Mouse (Mus musculus) heart, embryonic 11.5 days (tissue): ENCODE data around the gene Olfr577. TPM values are rescaled to one million over a fixed set of nuclear protein-coding genes. Genes with fewer than 3 reads are reported as not detected.

ENCODE experiments used
- ATAC-seq: fragments of 200-750 bp; cut with Nextera tagmentation; replicated peaks from 2 replicates; pipeline ENCODE4 v1.8.0; 2017; ENCODE audit warnings: moderate library complexity; ENCODE audit not compliant: insufficient number of reproducible peaks, low FRiP score, low TSS enrichment
- H3K27ac ChIP-seq: fragments of 300-500 bp; sonication (generic); 2 replicates; pipeline ENCODE4 v1.5.1; 2014; ENCODE audit warnings: mild to moderate bottlenecking, low read depth, low read length
- H3K27me3 ChIP-seq: fragments of 300-500 bp; sonication (generic); 2 replicates; pipeline ENCODE4 v1.6.1; 2014; ENCODE audit warnings: mild to moderate bottlenecking, low read length, mixed read lengths; ENCODE audit not compliant: control insufficient read depth, insufficient read depth
- H3K36me3 ChIP-seq: fragments of 300-500 bp; sonication (generic); 2 replicates; pipeline ENCODE4 v1.6.1; 2014; ENCODE audit warnings: mild to moderate bottlenecking, low read length, moderate library complexity, mixed read lengths; ENCODE audit not compliant: control insufficient read depth, insufficient read depth
- H3K4me1 ChIP-seq: fragments of 300-500 bp; sonication (generic); 2 replicates; pipeline ENCODE4 v1.6.1; 2014; ENCODE audit warnings: low read length; ENCODE audit not compliant: control insufficient read depth, insufficient read depth
- H3K4me2 ChIP-seq: fragments of 300-500 bp; sonication (generic); 2 replicates; pipeline ENCODE4 v1.6.1; 2014; ENCODE audit warnings: mild to moderate bottlenecking, moderate library complexity
- H3K4me3 ChIP-seq: fragments of 300-500 bp; sonication (generic); 2 replicates; pipeline ENCODE4 v1.5.1; 2014; ENCODE audit warnings: low read depth, low read length
- H3K9ac ChIP-seq: fragments of 300-500 bp; sonication (generic); 2 replicates; pipeline ENCODE4 v1.6.1; 2014; ENCODE audit warnings: mild to moderate bottlenecking, low read depth, low read length, moderate library complexity
- H3K9me3 ChIP-seq: fragments of 300-500 bp; sonication (generic); replicated peaks from 2 replicates; pipeline ENCODE4 v1.6.1; 2016; ENCODE audit warnings: low read length; ENCODE audit not compliant: control insufficient read depth
- WGBS: fragments of 180-500 bp; shearing (Covaris S2); extraction: QIAGEN DNeasy Blood & Tissue Kit; methylation state at CpG from one replicate; pipeline ENCODE4 v1.1.7; 2014; ENCODE audit not compliant: insufficient replicate concordance; 5-methylcytosine and 5-hydroxymethylcytosine counted together
- polyA plus RNA-seq: library from polyadenylated mRNA; unstranded; fragments of >200 nt; fragmentation: Nextera tagmentation; extraction: Ambion mirVana; gene quantifications from 2 replicates; pipeline ENCODE4 v1.2.1, GENCODE M21; 2014

Gene Olfr577
- polyA plus RNA-seq, 1 experiment from 2014 or later: not detected

DNA sequence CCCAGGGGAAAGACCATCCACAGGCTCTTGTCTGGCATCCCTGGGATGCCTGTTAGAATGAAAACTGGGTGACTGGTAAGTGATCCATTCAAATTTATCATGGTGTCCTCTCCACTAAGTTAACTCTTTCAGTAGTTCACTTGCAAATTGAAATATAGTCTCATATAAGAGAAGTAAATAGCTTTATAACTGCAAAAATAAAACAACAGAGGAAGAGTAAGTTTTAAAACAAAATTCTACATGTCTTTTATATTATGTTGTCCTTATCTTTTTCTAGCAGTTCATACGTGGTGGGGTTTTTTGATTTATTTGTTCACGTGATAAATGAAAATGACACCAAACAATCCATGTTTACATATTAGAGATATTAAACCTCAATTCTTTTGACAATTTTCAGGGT, 33.3 kb downstream of the Olfr577 start, which contains the start of gene Olfr573-ps1:
Gene Olfr573-ps1, minus strand, starts transcription at position 101 of the 400 bp plus-strand sequence.
- 90% methylated on average over 2 of the region's 2 CpGs for WGBS
- Histone ChIP-seq H3K4me3 (no peak within 1 kb of the TSS), H3K36me3 (no peaks in the 10 kb centered on the region), H3K9ac (no peak within 1 kb of the TSS), H3K9me3 (no peaks in the 10 kb centered on the region), H3K27me3 (no peaks in the 10 kb centered on the region), H3K27ac (no peak within 1 kb of the TSS), H3K4me1 (no peaks in the 10 kb centered on the region), H3K4me2 (no peak within 1 kb of the TSS)
- ATAC-seq: no peak

GRCm38 (mm10) chr7:102927105-102927504, 48.6 kb downstream of the Olfr577 start:
- Histone ChIP-seq H3K27me3 (no peaks in the 10 kb centered on the region), H3K4me2 (no peak overlapping the region), H3K4me1 (no peaks in the 10 kb centered on the region), H3K4me3 (no peak overlapping the region), H3K36me3 (no peaks in the 10 kb centered on the region), H3K27ac (no peak overlapping the region), H3K9ac (no peak overlapping the region), H3K9me3 (no peaks in the 10 kb centered on the region)
- WGBS: 66% methylated on average over 3 of the region's 3 CpGs
- ATAC-seq: no peak

- no peak within 1 kb of the TSS for H3K4me3 ChIP-seq
- no peak within 1 kb of the TSS for H3K4me2 ChIP-seq
- no peaks in the 10 kb centered on the region for H3K4me1 ChIP-seq
- no peaks in the 10 kb centered on the region for H3K27me3 ChIP-seq
- H3K9me3 ChIP-seq: no peaks in the 10 kb centered on the region
- H3K36me3 ChIP-seq: no peaks in the 10 kb centered on the region
- H3K9ac ChIP-seq: no peak within 1 kb of the TSS
- ATAC-seq: no peak
- no peak within 1 kb of the TSS for H3K27ac ChIP-seq
- 45% methylated on average over 1 of the region's 1 CpGs for WGBS
Measured at GRCm38 (mm10) chr7:102924109-102924508, 51.6 kb downstream of the Olfr577 start, which contains the start of gene Olfr572. Gene Olfr572, plus strand, starts transcription at chr7:102924409.

Other genes starting within 250 kb of the Olfr577 start
- gene Olfr559, start 248.5 kb downstream of the Olfr577 start, polyA plus RNA-seq: not detected in 2 replicates
- gene Olfr560, start 216.6 kb downstream of the Olfr577 start, polyA plus RNA-seq: not detected in 2 replicates
- gene Olfr78, start 216.5 kb downstream of the Olfr577 start, polyA plus RNA-seq: 0.10 TPM in 1 of 2 replicates, not detected in the other
- gene Olfr561, start 204.7 kb downstream of the Olfr577 start, polyA plus RNA-seq: not detected in 2 replicates
- gene Olfr564, start 172.5 kb downstream of the Olfr577 start, polyA plus RNA-seq: not detected in 2 replicates
- gene Olfr566, start 117.2 kb downstream of the Olfr577 start, polyA plus RNA-seq: not detected in 2 replicates
- not detected in 2 replicates for gene Olfr568, start 98.8 kb downstream of the Olfr577 start, polyA plus RNA-seq
- gene Olfr569, start 85.1 kb downstream of the Olfr577 start, polyA plus RNA-seq: not detected in 2 replicates
- not detected in 2 replicates for gene Olfr570, start 81.4 kb downstream of the Olfr577 start, polyA plus RNA-seq
- gene Olfr571, start 58.4 kb downstream of the Olfr577 start, polyA plus RNA-seq: not detected in 2 replicates
- not detected in 2 replicates for gene Olfr572, start 51.5 kb downstream of the Olfr577 start, polyA plus RNA-seq
- gene Olfr573-ps1, start 33.4 kb downstream of the Olfr577 start, polyA plus RNA-seq: not detected in 2 replicates
- not detected in 2 replicates for gene Olfr574, start 27.5 kb downstream of the Olfr577 start, polyA plus RNA-seq
- gene Olfr575, start 17.2 kb downstream of the Olfr577 start, polyA plus RNA-seq: not detected in 2 replicates
- not detected in 2 replicates for gene Olfr576, start 13.3 kb downstream of the Olfr577 start, polyA plus RNA-seq
- not detected in 2 replicates for gene Olfr578, start 13.4 kb upstream of the Olfr577 start, polyA plus RNA-seq
- gene Olfr582, start 62.1 kb upstream of the Olfr577 start, polyA plus RNA-seq: not detected in 2 replicates
- gene Olfr583, start 75.4 kb upstream of the Olfr577 start, polyA plus RNA-seq: not detected in 2 replicates
- not detected in 2 replicates for gene Olfr584, start 105.9 kb upstream of the Olfr577 start, polyA plus RNA-seq
- gene Olfr585, start 121.8 kb upstream of the Olfr577 start, polyA plus RNA-seq: not detected in 2 replicates
- gene Olfr586, start 149.7 kb upstream of the Olfr577 start, polyA plus RNA-seq: not detected in 2 replicates
- gene Olfr588-ps1, start 164.9 kb upstream of the Olfr577 start, polyA plus RNA-seq: not detected in 2 replicates
- gene Olfr589, start 180.4 kb upstream of the Olfr577 start, polyA plus RNA-seq: not detected in 2 replicates
- not detected in 2 replicates for gene Olfr591, start 202.4 kb upstream of the Olfr577 start, polyA plus RNA-seq
- not detected in 2 replicates for gene Olfr592, start 208.9 kb upstream of the Olfr577 start, polyA plus RNA-seq
- gene Olfr593, start 235.9 kb upstream of the Olfr577 start, polyA plus RNA-seq: not detected in 2 replicates
- gene Olfr594, start 241.1 kb upstream of the Olfr577 start, polyA plus RNA-seq: not detected in 2 replicates